Mouse (Mus musculus) liver, embryonic 13.5 days (tissue): ENCODE results near the gene Nlrx1. TPM values are rescaled to one million over a fixed set of nuclear protein-coding genes. Genes with fewer than 3 reads are reported as not detected.

Source experiments
- ATAC-seq: fragments of 200-750 bp; cut with Nextera tagmentation; 2 replicates; pipeline ENCODE4 v1.8.0; 2017; ENCODE audit warnings: low read depth, mild to moderate bottlenecking, moderate number of reproducible peaks, moderate library complexity
- DNase-seq: peaks from one replicate; pipeline ENCODE4 v3.0.0; 2022
- H3K27ac ChIP-seq: fragments of 300-500 bp; sonication (generic); 2 replicates; pipeline ENCODE4 v1.5.1; 2015; ENCODE audit warnings: moderate library complexity, mild to moderate bottlenecking, inconsistent platforms
- H3K27me3 ChIP-seq: fragments of 300-500 bp; sonication (generic); 2 replicates; pipeline ENCODE4 v1.6.1; 2015; ENCODE audit warnings: mild to moderate bottlenecking, inconsistent platforms
- H3K36me3 ChIP-seq: fragments of 300-500 bp; sonication (generic); 2 replicates; pipeline ENCODE4 v1.6.1; 2015; ENCODE audit warnings: mild to moderate bottlenecking, inconsistent platforms
- H3K4me1 ChIP-seq: fragments of 300-500 bp; sonication (generic); replicated peaks from 2 replicates; pipeline ENCODE4 v1.6.1; 2015; ENCODE audit warnings: inconsistent platforms
- H3K4me2 ChIP-seq: fragments of 300-500 bp; sonication (generic); 2 replicates; pipeline ENCODE4 v1.6.1; 2015; ENCODE audit warnings: inconsistent platforms, mild to moderate bottlenecking, moderate library complexity
- H3K4me3 ChIP-seq: fragments of 300-500 bp; sonication (generic); replicated peaks from 2 replicates; pipeline ENCODE4 v1.5.1; 2015; ENCODE audit warnings: mild to moderate bottlenecking, inconsistent platforms
- H3K9ac ChIP-seq: fragments of 300-500 bp; sonication (generic); 2 replicates; pipeline ENCODE4 v1.6.1; 2015; ENCODE audit warnings: mild to moderate bottlenecking, inconsistent platforms
- H3K9me3 ChIP-seq: fragments of 300-500 bp; sonication (generic); replicated peaks from 2 replicates; pipeline ENCODE4 v1.6.1; 2016; ENCODE audit warnings: inconsistent platforms
- WGBS: fragments of 180-500 bp; shearing (Covaris S2); methylation state at CpG from one replicate; pipeline ENCODE4 v1.1.7; 2015; ENCODE audit not compliant: insufficient replicate concordance; 5-methylcytosine and 5-hydroxymethylcytosine counted together
- polyA plus RNA-seq: library from polyadenylated mRNA; unstranded; fragments of >200 nt; fragmentation: Nextera tagmentation; extraction: Ambion mirVana; gene quantifications from 2 replicates; pipeline ENCODE4 v1.2.1, GENCODE M21; 2015

The Nlrx1 gene
- polyA plus RNA-seq: 3.2 and 3.8 TPM in 2 replicates

DNA sequence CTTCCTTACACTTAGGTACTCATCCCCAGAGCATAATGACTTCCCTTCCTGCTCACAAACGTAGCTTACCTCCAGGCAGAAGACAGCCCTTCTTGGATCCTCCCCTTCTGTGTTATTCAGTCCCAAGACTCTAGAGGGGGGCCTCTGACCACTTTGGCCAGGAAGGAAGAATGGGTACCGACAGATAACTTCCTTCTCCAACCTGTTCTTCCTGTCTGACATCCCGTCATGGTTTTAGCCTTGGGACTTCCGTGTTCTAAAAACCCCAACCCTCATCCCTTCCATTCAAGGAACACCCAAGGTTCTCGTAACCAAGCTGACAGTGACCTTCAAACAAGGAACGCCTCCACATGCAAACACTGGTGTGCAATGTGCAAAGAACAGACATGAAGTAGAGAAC is at the start of gene Nlrx1:
Gene Nlrx1, minus strand, starts transcription at position 168 of the 400 bp plus-strand sequence.
- Histone ChIP-seq H3K9me3 (peaks cover 4% of the 10 kb centered on the region; the same call in 1 of the 2 replicates), H3K9ac (peak within 1 kb of the TSS; percentile 89), H3K4me2 (peak within 1 kb of the TSS; percentile 95), H3K27me3 (no peaks in the 10 kb centered on the region; the same call in 1 of the 2 replicates), H3K27ac (peak within 1 kb of the TSS; percentile 88), H3K36me3 (peaks cover 4% of the 10 kb centered on the region), H3K4me1 (peaks cover 25% of the 10 kb centered on the region), H3K4me3 (peak within 1 kb of the TSS; percentile 70)
- 17% methylated on average over 6 of the region's 6 CpGs for WGBS
- DNase-seq: no peak
- peak; percentile 67 for ATAC-seq

DNA sequence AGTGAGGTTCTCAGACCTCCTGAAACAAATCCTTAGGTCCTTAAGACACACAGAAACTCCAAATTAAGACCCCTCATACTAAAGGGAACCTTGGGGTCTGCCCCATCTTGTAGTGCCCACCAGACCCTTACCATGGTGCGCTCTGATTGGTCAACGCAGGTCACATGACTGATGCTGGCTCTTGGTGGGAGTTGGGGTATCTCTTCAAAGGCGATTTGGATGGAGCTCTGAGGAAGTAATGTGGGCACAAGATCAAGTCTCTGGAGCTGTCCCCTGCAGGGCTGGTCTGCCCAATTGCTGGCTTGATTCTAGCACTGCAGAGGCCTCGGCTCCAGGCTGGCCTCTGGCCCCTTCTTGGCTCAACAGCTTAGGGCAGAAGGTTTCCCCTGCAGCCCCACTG is 49.1 kb upstream of the Nlrx1 start:
- 82% methylated on average over 4 of the region's 4 CpGs for WGBS

DNA sequence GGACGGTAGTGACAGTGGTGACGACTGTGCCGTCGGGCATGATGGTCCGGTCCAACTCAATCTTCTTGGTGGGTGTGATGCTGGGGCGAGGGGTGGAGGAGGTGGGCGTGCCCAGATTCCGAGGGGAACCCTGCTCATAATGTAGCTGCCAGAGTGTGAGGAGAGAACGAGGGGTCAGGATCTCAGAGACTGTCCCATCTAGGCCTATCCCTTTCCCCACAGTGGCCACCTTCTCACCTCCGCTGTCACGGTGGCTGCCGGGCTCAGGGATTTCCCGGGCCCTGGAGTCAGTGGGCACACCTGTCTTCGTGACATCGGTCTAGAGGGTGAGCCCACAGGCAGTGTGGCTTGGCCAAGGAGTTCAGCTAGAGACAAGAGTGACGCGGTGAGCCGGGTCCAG is 46.5 kb upstream of the Nlrx1 start:
- H3K27ac ChIP-seq: no peak overlapping the region
- WGBS: 95% methylated on average over 18 of the region's 18 CpGs
- H3K36me3 ChIP-seq: peaks cover 77% of the 10 kb centered on the region

More for the DNA sequence above, 49.1 kb upstream of the Nlrx1 start:
- H3K4me2 ChIP-seq: peak overlapping the region; percentile 92
- ATAC-seq: no peak
- no peaks in the 10 kb centered on the region for H3K27me3 ChIP-seq
- no peak for DNase-seq
- no peaks in the 10 kb centered on the region for H3K9me3 ChIP-seq
- peaks cover 54% of the 10 kb centered on the region for H3K36me3 ChIP-seq
- peaks cover 45% of the 10 kb centered on the region for H3K4me1 ChIP-seq
- peak overlapping the region; percentile 99 for H3K4me3 ChIP-seq
- H3K9ac ChIP-seq: peak overlapping the region; percentile 99
- H3K27ac ChIP-seq: no peak overlapping the region

DNA sequence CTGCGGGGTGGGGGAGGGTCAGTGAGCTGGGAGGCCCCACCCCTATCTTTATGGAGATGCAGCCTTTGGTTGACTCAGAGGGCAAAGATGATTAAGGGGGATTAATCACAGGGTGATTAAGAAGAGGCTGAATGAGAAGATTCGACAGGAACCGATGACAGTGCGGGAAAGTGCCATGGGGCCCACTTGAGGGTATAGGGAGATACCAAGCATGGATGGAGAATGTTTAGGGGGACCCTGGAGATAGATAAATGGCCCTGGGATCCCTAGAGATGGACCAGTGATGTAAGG is 45.8 kb upstream of the Nlrx1 start:
- Histone ChIP-seq H3K9me3 (no peaks in the 10 kb centered on the region), H3K9ac (no peak overlapping the region), H3K27me3 (no peaks in the 10 kb centered on the region), H3K4me2 (no peak overlapping the region), H3K4me3 (no peak overlapping the region), H3K4me1 (peaks cover 55% of the 10 kb centered on the region), H3K36me3 (peaks cover 77% of the 10 kb centered on the region), H3K27ac (no peak overlapping the region)
- ATAC-seq: no peak
- DNase-seq: no peak
- 85% methylated on average over 4 of the region's 4 CpGs for WGBS

More for the DNA sequence above, 46.5 kb upstream of the Nlrx1 start:
- DNase-seq: no peak
- Histone ChIP-seq H3K4me3 (no peak overlapping the region), H3K27me3 (no peaks in the 10 kb centered on the region), H3K4me1 (peaks cover 50% of the 10 kb centered on the region), H3K9me3 (no peaks in the 10 kb centered on the region), H3K9ac (no peak overlapping the region), H3K4me2 (no peak overlapping the region)
- no peak for ATAC-seq

DNA sequence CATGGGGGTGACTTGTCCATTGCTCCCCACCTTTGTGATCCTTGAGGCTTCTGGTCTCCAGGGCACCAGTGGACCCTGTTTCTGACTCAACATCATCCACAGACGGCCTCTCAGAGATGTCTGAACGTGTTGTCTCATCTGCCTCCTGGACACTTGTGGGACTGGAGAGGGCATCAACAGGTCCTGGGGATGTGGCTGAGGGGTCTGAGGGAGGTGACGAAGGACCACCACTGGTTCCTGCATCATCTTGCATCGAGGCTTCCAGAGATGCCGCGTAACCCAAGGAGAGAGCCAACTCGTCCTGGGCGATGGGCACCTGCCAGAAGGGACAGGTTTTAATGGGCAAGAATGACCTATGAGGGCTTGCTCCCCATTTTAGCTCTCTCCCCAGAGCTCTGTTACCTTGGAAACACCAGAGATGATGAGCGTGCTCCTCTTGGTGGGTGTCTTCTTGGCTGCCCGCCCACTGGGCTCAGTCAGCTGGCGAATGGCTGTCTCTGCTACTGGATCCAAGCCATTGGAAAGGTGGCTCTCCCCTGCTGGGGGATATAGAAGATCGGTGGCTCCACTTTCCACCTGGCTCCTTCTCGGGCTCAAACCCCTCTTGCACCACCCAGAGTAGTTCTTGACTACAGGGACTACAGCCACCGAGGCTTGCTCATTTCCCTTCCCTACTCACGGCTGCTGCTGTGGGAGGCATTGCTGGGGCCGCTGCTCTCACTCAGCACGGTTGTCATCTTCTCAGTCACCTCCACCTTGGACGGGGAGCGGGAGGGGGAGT is 45.3 kb upstream of the Nlrx1 start:
- Histone ChIP-seq H3K4me2 (no peak overlapping the region), H3K4me1 (peaks cover 51% of the 10 kb centered on the region), H3K27ac (no peak overlapping the region), H3K36me3 (peaks cover 77% of the 10 kb centered on the region), H3K9ac (no peak overlapping the region), H3K4me3 (no peak overlapping the region), H3K9me3 (no peaks in the 10 kb centered on the region), H3K27me3 (no peaks in the 10 kb centered on the region)
- ATAC-seq (no peak), DNase-seq (no peak)
- WGBS: 83% methylated on average over 19 of the region's 19 CpGs

DNA sequence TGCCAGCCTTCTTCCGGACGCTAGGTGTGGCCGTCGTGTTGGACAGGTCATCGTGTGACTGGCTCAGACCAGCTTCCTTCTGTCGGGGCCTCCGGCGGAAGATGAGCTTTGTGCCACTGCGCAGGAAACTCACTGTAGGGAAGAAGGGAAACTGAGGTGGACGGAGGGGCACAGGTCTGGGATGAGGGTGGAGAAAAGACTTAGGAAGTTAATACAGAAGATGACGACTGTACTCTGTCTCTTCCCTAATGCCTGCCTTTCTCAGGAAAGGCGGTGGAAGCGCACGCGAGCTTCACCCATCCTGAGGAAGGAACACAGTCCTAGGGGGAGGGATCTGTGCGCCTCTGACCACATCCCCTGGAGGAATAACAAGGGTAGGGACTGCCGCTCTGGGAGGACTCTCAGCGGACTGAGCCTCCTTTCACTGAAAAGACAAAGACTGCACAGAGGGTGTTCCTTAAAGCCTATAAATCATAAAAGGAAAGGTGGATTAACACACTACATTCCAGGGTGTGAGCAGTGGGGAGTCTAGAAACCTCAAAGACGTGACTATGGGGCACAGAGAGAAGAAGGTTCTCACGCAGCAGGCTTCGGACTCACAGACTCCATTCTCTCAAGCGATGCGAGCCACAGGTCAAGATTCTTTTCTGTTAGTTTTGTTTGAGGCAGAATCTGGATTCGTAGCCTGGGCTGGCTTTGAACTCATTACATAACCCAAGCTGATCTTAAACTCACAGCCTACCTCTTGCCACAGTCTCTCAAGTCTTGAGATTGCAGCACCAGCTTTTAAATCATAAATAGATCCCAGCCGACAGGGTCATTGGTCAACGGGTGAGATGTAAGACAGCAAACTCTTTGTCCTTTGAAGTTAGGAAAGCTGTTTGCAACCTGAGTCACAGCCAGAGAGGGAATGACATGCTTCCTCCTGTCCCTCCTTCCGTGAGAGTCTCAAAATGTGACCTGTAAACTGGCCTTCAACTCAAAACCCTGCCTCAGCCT is 43.0 kb upstream of the Nlrx1 start:
- no peak for DNase-seq
- Histone ChIP-seq H3K4me1 (peaks cover 32% of the 10 kb centered on the region), H3K27ac (0 out of 2 replicates have a peak overlapping the region, but pooled peaks have one; percentile 5), H3K36me3 (peaks cover 62% of the 10 kb centered on the region), H3K9ac (peak overlapping the region; percentile 33; the same call in 1 of the 2 replicates), H3K9me3 (no peaks in the 10 kb centered on the region), H3K4me2 (peak overlapping the region; percentile 3; the same call in 1 of the 2 replicates), H3K4me3 (no peak overlapping the region), H3K27me3 (no peaks in the 10 kb centered on the region)
- WGBS: 40% methylated on average over 27 of the region's 27 CpGs
- ATAC-seq: no peak

DNA sequence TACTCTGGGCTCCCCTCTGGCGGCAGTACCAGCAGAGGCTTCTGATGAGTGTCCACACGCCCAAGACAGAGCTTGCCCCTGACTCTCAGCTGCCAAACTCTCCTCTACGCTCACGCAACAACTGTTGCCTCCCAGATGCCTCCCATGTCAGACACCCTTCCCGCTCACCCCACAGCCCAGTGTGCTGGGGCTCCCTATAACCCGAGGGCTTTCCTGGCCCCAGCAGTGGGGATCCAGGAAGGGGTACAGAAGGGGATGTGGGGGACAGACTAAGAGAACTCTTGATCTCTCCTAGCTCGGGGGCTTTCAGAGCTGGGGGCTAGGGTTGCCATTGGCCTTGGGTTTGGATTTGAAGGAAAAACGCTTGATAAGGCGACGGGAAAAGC is 42.3 kb upstream of the Nlrx1 start:
- Histone ChIP-seq H3K9ac (no peak overlapping the region; the same call in 1 of the 2 replicates), H3K27ac (0 out of 2 replicates have a peak overlapping the region, but pooled peaks have one; percentile 5)
- WGBS: 58% methylated on average over 10 of the region's 10 CpGs

DNA sequence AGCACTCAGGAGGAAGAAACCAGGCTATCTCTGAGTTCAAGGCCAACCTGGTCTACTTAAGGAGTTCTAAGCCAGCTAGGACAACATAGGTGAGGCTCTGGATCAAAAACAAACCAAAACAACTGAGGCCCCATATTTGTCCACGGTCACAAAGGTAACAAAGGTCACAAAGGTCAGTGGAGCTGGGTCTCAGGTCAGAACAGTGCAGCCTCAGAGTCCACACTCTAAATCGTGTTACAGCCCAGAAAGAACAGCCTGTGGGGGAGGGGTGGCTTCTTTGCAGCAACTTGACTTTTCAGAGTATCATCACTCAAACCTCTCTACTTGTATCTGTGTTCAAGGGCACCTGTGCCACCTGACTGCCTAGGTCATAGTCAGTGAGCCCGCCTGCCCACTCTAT is 41.4 kb upstream of the Nlrx1 start:
- H3K9ac ChIP-seq: no peak overlapping the region
- ATAC-seq: no peak
- no peaks in the 10 kb centered on the region for H3K27me3 ChIP-seq
- H3K36me3 ChIP-seq: peaks cover 46% of the 10 kb centered on the region
- DNase-seq: no peak
- H3K27ac ChIP-seq: 0 out of 2 replicates have a peak overlapping the region, but pooled peaks have one; percentile 1
- no peaks in the 10 kb centered on the region for H3K9me3 ChIP-seq
- 64% methylated on average over 3 of the region's 3 CpGs for WGBS
- peaks cover 41% of the 10 kb centered on the region for H3K4me1 ChIP-seq
- H3K4me3 ChIP-seq: no peak overlapping the region
- no peak overlapping the region for H3K4me2 ChIP-seq

More for the DNA sequence above, 42.3 kb upstream of the Nlrx1 start:
- ATAC-seq (no peak), DNase-seq (no peak)
- H3K36me3 ChIP-seq: peaks cover 55% of the 10 kb centered on the region
- no peak overlapping the region for H3K4me3 ChIP-seq
- no peaks in the 10 kb centered on the region for H3K27me3 ChIP-seq
- peak overlapping the region; percentile 3; the same call in 1 of the 2 replicates for H3K4me2 ChIP-seq
- no peaks in the 10 kb centered on the region for H3K9me3 ChIP-seq
- peaks cover 38% of the 10 kb centered on the region for H3K4me1 ChIP-seq

DNA sequence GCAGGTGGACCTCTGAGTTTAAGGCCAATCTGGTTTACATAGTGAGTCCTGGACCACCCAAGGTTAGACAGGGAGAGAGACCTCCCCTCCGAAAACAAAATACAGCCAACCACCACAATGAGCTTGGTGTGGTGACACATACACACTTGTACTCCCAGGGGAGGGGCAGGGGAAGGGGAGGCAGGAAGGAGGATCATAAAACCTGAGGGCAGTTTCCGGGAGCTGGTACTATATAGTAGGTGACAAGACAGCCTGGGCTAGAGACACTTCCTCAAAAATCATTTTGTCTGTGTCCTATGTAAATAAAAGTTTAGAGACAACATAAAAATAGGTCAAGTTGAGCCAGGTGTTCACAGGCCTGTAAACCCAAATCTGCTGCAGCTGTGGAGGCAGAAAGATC is 38.8 kb upstream of the Nlrx1 start:
- peaks cover 65% of the 10 kb centered on the region for H3K4me1 ChIP-seq
- no peak overlapping the region for H3K9ac ChIP-seq
- H3K4me2 ChIP-seq: no peak overlapping the region
- WGBS: 64% methylated on average over 2 of the region's 2 CpGs
- no peak overlapping the region for H3K27ac ChIP-seq
- no peaks in the 10 kb centered on the region for H3K27me3 ChIP-seq
- H3K9me3 ChIP-seq: no peaks in the 10 kb centered on the region
- ATAC-seq (no peak), DNase-seq (no peak)
- H3K4me3 ChIP-seq: no peak overlapping the region
- H3K36me3 ChIP-seq: peaks cover 31% of the 10 kb centered on the region

DNA sequence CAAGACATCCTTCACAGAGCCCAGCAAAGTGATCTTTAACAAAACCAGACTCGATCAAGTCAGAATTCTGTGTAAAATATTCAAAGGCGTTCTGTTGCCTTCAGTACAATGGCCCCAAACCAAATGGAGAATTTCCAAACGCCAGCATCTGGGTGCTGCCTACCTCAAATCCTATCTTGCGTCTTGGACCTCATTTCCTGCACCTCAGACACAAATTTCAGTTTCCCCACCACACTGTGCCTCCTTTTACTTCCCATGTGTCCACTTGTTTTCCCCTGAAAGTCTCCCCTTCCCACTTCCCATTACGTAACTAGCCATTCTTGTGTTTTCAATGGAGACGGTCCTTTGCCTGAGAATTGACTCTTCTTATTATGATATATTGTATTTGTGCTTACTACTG is 38.1 kb upstream of the Nlrx1 start:
- no peak for ATAC-seq
- peaks cover 59% of the 10 kb centered on the region for H3K4me1 ChIP-seq
- no peak overlapping the region for H3K4me3 ChIP-seq
- no peak for DNase-seq
- H3K36me3 ChIP-seq: peaks cover 33% of the 10 kb centered on the region
- H3K9me3 ChIP-seq: no peaks in the 10 kb centered on the region
- peak overlapping the region; percentile 64 for H3K4me2 ChIP-seq
- H3K27ac ChIP-seq: peak overlapping the region; percentile 76
- WGBS: 83% methylated on average over 6 of the region's 6 CpGs
- no peaks in the 10 kb centered on the region for H3K27me3 ChIP-seq
- no peak overlapping the region for H3K9ac ChIP-seq

DNA sequence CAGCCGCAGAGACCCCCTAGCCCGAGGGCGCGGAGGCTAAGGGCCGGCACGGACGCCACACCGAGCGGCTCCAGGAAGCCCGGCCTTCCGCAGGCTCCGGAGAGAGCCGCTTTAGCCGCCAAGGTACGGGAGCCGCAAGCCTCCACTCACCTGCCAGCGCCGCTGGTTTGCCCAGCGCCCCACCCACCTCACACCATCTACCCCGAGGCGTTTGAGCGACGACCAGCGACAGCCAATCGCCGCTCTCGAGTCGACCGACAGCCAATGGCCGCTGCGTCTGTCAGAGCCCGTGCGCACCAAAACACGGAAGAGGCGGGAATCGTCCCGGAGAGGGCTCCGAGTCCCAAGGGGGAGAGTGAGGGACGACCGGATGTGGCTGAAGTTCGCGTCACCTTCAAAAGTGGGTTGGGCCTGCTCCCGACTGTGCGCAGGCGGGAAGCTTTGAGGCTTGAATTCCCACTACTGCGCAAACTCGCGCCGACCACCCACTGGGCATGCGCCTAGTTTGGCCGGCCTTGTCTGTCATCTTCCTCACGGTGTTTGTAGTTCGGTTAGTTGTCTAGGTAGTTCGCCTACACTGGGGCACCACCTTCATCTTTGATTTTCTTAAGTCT is 37.2 kb upstream of the Nlrx1 start, which contains the start of gene Hinfp:
Gene Hinfp, minus strand, starts transcription at position 206 of the 614 bp plus-strand sequence.
- DNase-seq (peak; percentile 99), ATAC-seq (peak; percentile 99)
- Histone ChIP-seq H3K36me3 (peaks cover 33% of the 10 kb centered on the region), H3K27me3 (no peaks in the 10 kb centered on the region), H3K27ac (peak within 1 kb of the TSS; percentile 83), H3K4me2 (peak within 1 kb of the TSS; percentile 87), H3K9ac (peak within 1 kb of the TSS; percentile 94), H3K9me3 (no peaks in the 10 kb centered on the region), H3K4me1 (peaks cover 50% of the 10 kb centered on the region), H3K4me3 (peak within 1 kb of the TSS; percentile 82)
- WGBS: 0% methylated on average over 54 of the region's 54 CpGs
